Mouse (Mus musculus) CH12.LX (cell line): Measurements from ENCODE around the gene Utp11. TPM values are rescaled to one million over a fixed set of nuclear protein-coding genes. Genes with fewer than 3 reads are reported as not detected.

Experiments
- DNase-seq: peaks from one replicate; pipeline ENCODE4 v3.0.0-alpha.2; 2013; ENCODE audit errors: extremely low read depth
- H3K27ac ChIP-seq: 2 replicates; pipeline ENCODE4 v1.5.1; 2012; ENCODE audit warnings: low read depth, mild to moderate bottlenecking, control low read depth, moderate library complexity; ENCODE audit not compliant: insufficient read depth
- H3K27me3 ChIP-seq: replicated peaks from 2 replicates; pipeline ENCODE3; 2012; ENCODE audit warnings: inconsistent platforms
- H3K36me3 ChIP-seq, 2 experiments: replicated peaks in 1 of 2; 2 replicates each; pipeline versions ENCODE3 to v1.6.1; 2012; ENCODE audit warnings: inconsistent platforms in 1 of 2, low read length in 1 of 2, mild to moderate bottlenecking in 1 of 2, mixed read lengths in 1 of 2, moderate library complexity in 1 of 2; ENCODE audit not compliant: control insufficient read depth in 1 of 2, insufficient read depth in 1 of 2
- H3K4me1 ChIP-seq, 2 experiments: 2 replicates each; pipeline ENCODE4 v1.6.1; 2012; ENCODE audit warnings: inconsistent platforms in 1 of 2, moderate library complexity in 1 of 2; ENCODE audit not compliant: insufficient read depth in 2 of 2, control insufficient read depth in 1 of 2
- H3K4me2 ChIP-seq: 2 replicates; pipeline ENCODE4 v1.6.1; 2012; ENCODE audit warnings: low read depth, mild to moderate bottlenecking, control low read depth; ENCODE audit not compliant: poor library complexity, insufficient read depth, severe bottlenecking
- H3K4me3 ChIP-seq, 3 experiments: fragments of 150-350 bp in 1 of 3; sonication (generic) in 1 of 3; replicated peaks in 1 of 3; 2 replicates each; pipeline versions ENCODE3 to v1.5.1; 2011 to 2012; ENCODE audit warnings: low read depth in 2 of 3, low read length in 2 of 3, mild to moderate bottlenecking in 2 of 3, moderate library complexity in 2 of 3, control low read depth in 1 of 3, improper control_type of control experiment in 1 of 3, inconsistent platforms in 1 of 3, mixed read lengths in 1 of 3; ENCODE audit not compliant: poor library complexity in 1 of 3
- H3K79me2 ChIP-seq: replicated peaks from 2 replicates; pipeline ENCODE4 v1.6.1; 2012; ENCODE audit warnings: mild to moderate bottlenecking, moderate library complexity; ENCODE audit not compliant: control insufficient read depth, poor library complexity, insufficient read depth, severe bottlenecking; ENCODE audit errors: extremely low read depth
- H3K9ac ChIP-seq: 2 replicates; pipeline ENCODE4 v1.6.1; 2012; ENCODE audit warnings: low read depth, mild to moderate bottlenecking, control low read depth, moderate library complexity; ENCODE audit not compliant: insufficient read depth
- H3K9me3 ChIP-seq: replicated peaks from 2 replicates; pipeline ENCODE3; 2012; ENCODE audit warnings: low read length, inconsistent platforms, mixed read lengths
- BHLHE40 ChIP-seq: IDR thresholded peaks from 2 replicates; pipeline ENCODE4 v1.6.1; 2011; ENCODE audit warnings: mild to moderate bottlenecking, low read depth, low read length, improper control_type of control experiment
- E2F4 ChIP-seq: IDR thresholded peaks from 2 replicates; pipeline ENCODE4 v1.6.1; 2011; ENCODE audit warnings: low read depth, low read length, improper control_type of control experiment; ENCODE audit not compliant: insufficient replicate concordance
- ELF1 ChIP-seq: IDR thresholded peaks from 2 replicates; pipeline ENCODE4 v1.6.1; 2014; ENCODE audit warnings: low read depth, mild to moderate bottlenecking, inconsistent platforms, low read length, improper control_type of control experiment
- EP300 ChIP-seq: IDR thresholded peaks from 2 replicates; pipeline ENCODE4 v1.6.1; 2011; ENCODE audit warnings: low read length, improper control_type of control experiment
- GABPA ChIP-seq: IDR thresholded peaks from 2 replicates; pipeline ENCODE4 v1.6.1; 2012; ENCODE audit warnings: low read depth, low read length, improper control_type of control experiment, inconsistent platforms; ENCODE audit not compliant: insufficient replicate concordance
- HCFC1 ChIP-seq: IDR thresholded peaks from 2 replicates; pipeline ENCODE4 v1.6.1; 2012; ENCODE audit warnings: low read depth, mild to moderate bottlenecking, inconsistent platforms, low read length, improper control_type of control experiment
- IRF4 ChIP-seq: IDR thresholded peaks from 2 replicates; pipeline ENCODE4 v1.6.1; 2014; ENCODE audit warnings: low read depth, mild to moderate bottlenecking, inconsistent platforms, low read length, improper control_type of control experiment
- KAT2A ChIP-seq: IDR thresholded peaks from 2 replicates; pipeline ENCODE4 v1.6.1; 2012; ENCODE audit warnings: low read length, improper control_type of control experiment, inconsistent platforms; ENCODE audit not compliant: insufficient replicate concordance
- MAFK ChIP-seq: IDR thresholded peaks from 2 replicates; pipeline ENCODE4 v1.6.1; 2011; ENCODE audit warnings: low read length, improper control_type of control experiment; ENCODE audit not compliant: insufficient replicate concordance
- MAX ChIP-seq: IDR thresholded peaks from 2 replicates; pipeline ENCODE4 v1.6.1; 2011; ENCODE audit warnings: low read length, improper control_type of control experiment
- MEF2A ChIP-seq: IDR thresholded peaks from 2 replicates; pipeline ENCODE4 v1.6.1; 2014; ENCODE audit warnings: low read depth, mild to moderate bottlenecking, inconsistent platforms, low read length, improper control_type of control experiment, borderline replicate concordance
- MXI1 ChIP-seq: IDR thresholded peaks from 2 replicates; pipeline ENCODE4 v1.6.1; 2011; ENCODE audit warnings: mild to moderate bottlenecking, low read depth, low read length, improper control_type of control experiment
- MYC ChIP-seq: IDR thresholded peaks from 2 replicates; pipeline ENCODE4 v1.6.1; 2011; ENCODE audit warnings: low read depth, mild to moderate bottlenecking, improper control_type of control experiment, low read length
- NELFE ChIP-seq: IDR thresholded peaks from 2 replicates; pipeline ENCODE4 v1.6.1; 2011; ENCODE audit warnings: low read depth, low read length, improper control_type of control experiment
- NRF1 ChIP-seq: IDR thresholded peaks from 2 replicates; pipeline ENCODE4 v1.6.1; 2014; ENCODE audit warnings: low read depth, mild to moderate bottlenecking, inconsistent platforms, low read length, improper control_type of control experiment, moderate library complexity
- PAX5 ChIP-seq: IDR thresholded peaks from 2 replicates; pipeline ENCODE4 v1.6.1; 2012; ENCODE audit warnings: low read length, inconsistent platforms, mixed read lengths
- POLR2A ChIP-seq: IDR thresholded peaks from 2 replicates; pipeline ENCODE4 v1.6.1; 2011; ENCODE audit warnings: low read depth, mild to moderate bottlenecking, improper control_type of control experiment, low read length
- RAD21 ChIP-seq: IDR thresholded peaks from 2 replicates; pipeline ENCODE4 v1.6.1; 2011; ENCODE audit warnings: low read depth, mild to moderate bottlenecking, low read length, improper control_type of control experiment, moderate library complexity
- RCOR1 ChIP-seq: conservative IDR thresholded peaks from 2 replicates; pipeline ENCODE4 v1.6.1; 2012; ENCODE audit warnings: low read depth, mild to moderate bottlenecking, inconsistent platforms, low read length, improper control_type of control experiment
- SIN3A ChIP-seq: IDR thresholded peaks from 2 replicates; pipeline ENCODE4 v1.6.1; 2012; ENCODE audit warnings: low read length, improper control_type of control experiment, inconsistent platforms
- TBP ChIP-seq: conservative IDR thresholded peaks from 2 replicates; pipeline ENCODE4 v1.6.1; 2011; ENCODE audit warnings: low read depth, low read length, improper control_type of control experiment
- TCF12 ChIP-seq: IDR thresholded peaks from 2 replicates; pipeline ENCODE4 v1.6.1; 2014; ENCODE audit warnings: low read depth, mild to moderate bottlenecking, inconsistent platforms, low read length, improper control_type of control experiment
- USF2 ChIP-seq: conservative IDR thresholded peaks from 2 replicates; pipeline ENCODE4 v1.6.1; 2011; ENCODE audit warnings: low read depth, low read length, improper control_type of control experiment
- ZC3H11A ChIP-seq: IDR thresholded peaks from 2 replicates; pipeline ENCODE4 v1.6.1; 2012; ENCODE audit warnings: low read depth, mild to moderate bottlenecking, inconsistent platforms, low read length, improper control_type of control experiment
- ZKSCAN1 ChIP-seq: IDR thresholded peaks from 2 replicates; pipeline ENCODE4 v1.6.1; 2012; ENCODE audit warnings: low read depth, inconsistent platforms, low read length, improper control_type of control experiment, borderline replicate concordance
- ZMIZ1 ChIP-seq: IDR thresholded peaks from 2 replicates; pipeline ENCODE4 v1.6.1; 2012; ENCODE audit warnings: low read depth, mild to moderate bottlenecking, inconsistent platforms, low read length, improper control_type of control experiment
- ZNF384 ChIP-seq: IDR thresholded peaks from 2 replicates; pipeline ENCODE4 v1.6.1; 2012; ENCODE audit warnings: low read depth, low read length, improper control_type of control experiment, inconsistent platforms
- dilution Hi-C: fragments of 300-500 bp; cut with MboI; formaldehyde crosslinking; loops from 2 replicates; pipeline ENCODE4 v1.14.3; 2020; ENCODE audit warnings: low sequenced_read_pairs; ENCODE audit not compliant: extremely low pct_unique_long_range_greater_than_20kb, extremely low pct_ligation_motif_present
- in situ Hi-C: fragments of 300-500 bp; cut with MboI; formaldehyde crosslinking; loops from 3 replicates; pipeline ENCODE4 v1.14.3; 2019; ENCODE audit warnings: low sequenced_read_pairs, low pct_ligation_motif_present, low pct_unique_long_range_greater_than_20kb, mixed read lengths
- polyA plus RNA-seq: library from polyadenylated mRNA; unstranded; fragments of >175 nt; gene quantifications from 2 replicates; pipeline ENCODE4 v1.2.1, GENCODE M21; 2012; ENCODE audit warnings: low read depth; ENCODE audit not compliant: insufficient read length
- total RNA-seq, 2 experiments: library from RNA; depleted of rRNA; stranded (reverse); fragments of 300-350 nt in 1 of 2; fragments of >200 nt in 1 of 2; gene quantifications; 2 replicates each; pipeline ENCODE4 v1.2.3; 2012 to 2014

Gene Utp11
- total and polyA plus RNA-seq, 3 experiments = 52.7 to 102 (median 78.1) TPM

DNA sequence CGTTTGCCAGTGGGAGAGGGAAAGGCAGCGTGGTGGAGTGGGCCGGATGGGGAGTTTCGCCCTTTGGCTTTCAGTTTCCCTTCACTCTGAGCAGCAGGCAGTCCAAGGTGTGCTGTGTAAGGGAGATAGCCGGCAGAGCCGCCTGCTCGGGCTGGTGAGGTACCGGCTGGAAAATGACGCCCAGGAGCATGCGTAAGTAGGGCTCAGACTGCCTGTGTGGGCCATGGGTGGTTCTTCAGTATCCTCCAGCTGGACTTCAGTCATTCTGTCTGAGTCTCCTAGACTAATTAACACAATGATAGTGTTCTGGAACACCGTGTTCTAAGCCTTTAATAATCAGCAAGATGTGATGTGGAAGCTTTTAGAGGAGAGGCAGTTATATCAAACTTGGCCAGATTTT is 49.4 kb upstream of the Utp11 start:
- peak overlapping the region; percentile 75 to 94 (median 80) for H3K4me3 ChIP-seq
- peaks cover 28 to 44% of the 10 kb centered on the region in 2 experiments for H3K36me3 ChIP-seq
- no peak for DNase-seq
- peak; percentile 69; the same call in 1 of the 2 replicates for TF ChIP-seq SIN3A
- TF ChIP-seq GABPA = no peak
- peak; percentile 28; the same call in 1 of the 2 replicates for TF ChIP-seq MXI1
- peak; percentile 50; the same call in 1 of the 2 replicates for TF ChIP-seq POLR2A
- peak; percentile 84 for TF ChIP-seq NRF1
- peak; percentile 41; the same call in 1 of the 2 replicates for TF ChIP-seq TBP
- TF ChIP-seq IRF4 = peak; percentile 18; the same call in 1 of the 2 replicates
- no peak for TF ChIP-seq MAX
- no peaks in the 10 kb centered on the region for H3K27me3 ChIP-seq
- no peaks in the 10 kb centered on the region for H3K9me3 ChIP-seq
- dilution Hi-C loops (no loop called here), in situ Hi-C loops (no loop called here)
- peak overlapping the region; percentile 55 for H3K4me2 ChIP-seq
- H3K4me1 ChIP-seq = peaks cover 26 to 56% of the 10 kb centered on the region in 2 experiments
- H3K9ac ChIP-seq = peak overlapping the region; percentile 68
- H3K27ac ChIP-seq = peak overlapping the region; percentile 18; the same call in 1 of the 2 replicates
- H3K79me2 ChIP-seq = peaks cover 4% of the 10 kb centered on the region; the same call in 1 of the 2 replicates

DNA sequence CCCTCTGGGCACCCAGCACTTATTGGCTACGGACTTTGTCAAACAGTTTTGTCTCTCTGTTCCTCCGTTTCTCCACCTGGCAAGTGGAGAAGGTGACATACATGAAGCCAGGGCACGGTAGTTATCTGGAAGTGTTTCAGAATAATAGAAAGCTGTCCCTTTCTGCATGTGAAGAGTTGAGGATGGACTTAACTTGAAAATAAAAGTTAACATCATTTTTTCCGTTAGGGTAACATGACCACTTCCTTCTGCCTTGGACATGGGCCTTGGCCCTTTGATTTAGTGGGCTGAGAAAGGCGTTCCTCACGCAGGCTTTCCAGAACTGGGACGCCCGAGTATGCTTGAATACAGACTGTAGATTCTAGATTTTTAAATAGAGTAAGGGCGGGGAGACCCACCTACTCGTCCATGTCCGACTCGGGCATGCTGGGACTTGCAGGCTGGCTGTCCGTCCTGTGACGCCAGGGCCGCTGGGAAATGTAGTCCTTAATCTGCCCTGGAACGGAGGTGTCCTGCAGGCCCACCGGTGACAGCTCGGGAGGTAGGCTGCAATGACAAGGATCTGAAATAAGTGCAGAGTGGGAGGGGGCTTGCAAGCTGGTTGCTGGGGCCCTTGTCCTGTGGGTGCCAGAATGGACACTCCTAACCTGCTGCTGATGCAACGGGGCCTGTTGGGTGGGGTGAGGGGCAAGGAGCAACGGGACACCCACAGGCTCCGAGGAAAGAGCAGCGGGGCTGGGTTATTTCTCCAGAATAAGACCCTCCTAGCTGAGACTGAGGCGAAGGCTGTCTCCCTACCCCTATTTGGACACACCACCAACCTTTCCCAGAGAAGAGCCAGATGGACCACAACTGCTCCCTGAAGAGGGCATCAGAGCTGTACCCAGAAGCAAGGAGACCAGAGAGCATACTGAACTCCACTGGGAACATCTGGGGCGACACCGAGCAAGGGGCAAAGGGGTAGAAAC is 48.3 kb upstream of the Utp11 start, which contains the start of gene Inpp5b:
Inpp5b (plus strand) TSS at position 475 of the 968 bp plus-strand sequence.
- Histone ChIP-seq H3K4me1 (peaks cover 26 to 67% of the 10 kb centered on the region in 2 experiments), H3K4me2 (peak within 1 kb of the TSS; percentile 72), H3K79me2 (peaks cover 4% of the 10 kb centered on the region; the same call in 1 of the 2 replicates), H3K36me3 (peaks cover 19 to 39% of the 10 kb centered on the region in 2 experiments), H3K9me3 (no peaks in the 10 kb centered on the region), H3K27me3 (no peaks in the 10 kb centered on the region), H3K27ac (peak within 1 kb of the TSS; percentile 69), H3K4me3 (peak within 1 kb of the TSS; percentile 75 to 94 (median 80)), H3K9ac (peak within 1 kb of the TSS; percentile 68)
- in situ Hi-C loops = no loop called here
- peak; percentile 84 for DNase-seq
- dilution Hi-C loops = no loop called here
- no peak; the same call in 1 of the 2 replicates for TF ChIP-seq NELFE
- TF ChIP-seq ZKSCAN1 = no peak
- TF ChIP-seq RCOR1 = no peak
- TF ChIP-seq SIN3A = peak; percentile 70
- TF ChIP-seq MEF2A = peak; percentile 71; the same call in 1 of the 2 replicates
- TF ChIP-seq MYC = no peak
- no peak for TF ChIP-seq NRF1
- TF ChIP-seq ZC3H11A = no peak
- no peak for TF ChIP-seq PAX5
- peak; percentile 69 for TF ChIP-seq POLR2A
- TF ChIP-seq MXI1 = no peak; the same call in 1 of the 2 replicates
- no peak for TF ChIP-seq USF2
- TF ChIP-seq KAT2A = peak; percentile 88; the same call in 1 of the 2 replicates
- no peak; the same call in none of the 2 replicates for TF ChIP-seq RAD21
- TF ChIP-seq ELF1 = peak; percentile 44; the same call in 1 of the 2 replicates
- no peak for TF ChIP-seq MAX
- 0 out of 2 replicates have a peak, but pooled peaks have one; percentile 22 for TF ChIP-seq ZMIZ1
- no peak; the same call in 1 of the 2 replicates for TF ChIP-seq GABPA
- TF ChIP-seq MAFK = no peak
- TF ChIP-seq HCFC1 = peak; percentile 97
- peak; percentile 57 for TF ChIP-seq EP300
- TF ChIP-seq E2F4 = no peak
- TF ChIP-seq TCF12 = peak; percentile 41; the same call in 1 of the 2 replicates
- no peak for TF ChIP-seq BHLHE40
- no peak for TF ChIP-seq ZNF384
